Mouse (Mus musculus) embryonic facial prominence, embryonic 12.5 days (tissue): ENCODE measurements around the gene Myt1l. TPM values are rescaled to one million over a fixed set of nuclear protein-coding genes. Genes with fewer than 3 reads are reported as not detected.

Experiments
- ATAC-seq: fragments of 200-750 bp; cut with Nextera tagmentation; 2 replicates; pipeline ENCODE4 v1.8.0; 2017; ENCODE audit not compliant: insufficient number of reproducible peaks, insufficient read depth, low FRiP score, low TSS enrichment
- H3K27ac ChIP-seq: fragments of 300-500 bp; sonication (generic); 2 replicates; pipeline ENCODE4 v1.5.1; 2016; ENCODE audit warnings: mild to moderate bottlenecking
- H3K27me3 ChIP-seq: fragments of 300-500 bp; sonication (generic); 2 replicates; pipeline ENCODE4 v1.6.1; 2016; ENCODE audit warnings: mild to moderate bottlenecking, moderate library complexity
- H3K36me3 ChIP-seq: fragments of 300-500 bp; sonication (generic); 2 replicates; pipeline ENCODE4 v1.6.1; 2016; ENCODE audit warnings: mild to moderate bottlenecking
- H3K4me1 ChIP-seq: fragments of 300-500 bp; sonication (generic); 2 replicates; pipeline ENCODE4 v1.6.1; 2016
- H3K4me2 ChIP-seq: fragments of 300-500 bp; sonication (generic); replicated peaks from 2 replicates; pipeline ENCODE4 v1.6.1; 2016; ENCODE audit warnings: mild to moderate bottlenecking, moderate library complexity
- H3K4me3 ChIP-seq: fragments of 300-500 bp; sonication (generic); 2 replicates; pipeline ENCODE4 v1.5.1; 2016; ENCODE audit warnings: mild to moderate bottlenecking
- H3K9ac ChIP-seq: fragments of 300-500 bp; sonication (generic); 2 replicates; pipeline ENCODE4 v1.6.1; 2016; ENCODE audit warnings: mild to moderate bottlenecking, moderate library complexity
- H3K9me3 ChIP-seq: fragments of 300-500 bp; sonication (generic); 2 replicates; pipeline ENCODE4 v1.6.1; 2016; ENCODE audit warnings: mild to moderate bottlenecking, moderate library complexity
- WGBS: fragments of 180-500 bp; shearing (Covaris S2); methylation state at CpG from one replicate; pipeline ENCODE4 v1.1.7; 2016; 5-methylcytosine and 5-hydroxymethylcytosine counted together
- polyA plus RNA-seq: library from polyadenylated mRNA; unstranded; fragments of >200 nt; fragmentation: Nextera tagmentation; extraction: Ambion mirVana; gene quantifications from 2 replicates; pipeline ENCODE4 v1.2.1, GENCODE M21; 2016

Gene Myt1l
- polyA plus RNA-seq, 1 experiment from 2014 or later = 9.8 TPM

- Histone ChIP-seq H3K9me3 (no peaks in the 10 kb centered on the region), H3K4me3 (no peak overlapping the region), H3K27me3 (no peaks in the 10 kb centered on the region), H3K4me1 (peaks cover 4% of the 10 kb centered on the region; the same call in 1 of the 2 replicates), H3K4me2 (no peak overlapping the region), H3K27ac (no peak overlapping the region), H3K36me3 (no peaks in the 10 kb centered on the region), H3K9ac (no peak overlapping the region)
- no peak for ATAC-seq
- WGBS = 77% methylated on average over 2 of the region's 2 CpGs
Observed at GRCm38 (mm10) chr12:29634509-29634908, 106.3 kb downstream of the Myt1l start.

DNA sequence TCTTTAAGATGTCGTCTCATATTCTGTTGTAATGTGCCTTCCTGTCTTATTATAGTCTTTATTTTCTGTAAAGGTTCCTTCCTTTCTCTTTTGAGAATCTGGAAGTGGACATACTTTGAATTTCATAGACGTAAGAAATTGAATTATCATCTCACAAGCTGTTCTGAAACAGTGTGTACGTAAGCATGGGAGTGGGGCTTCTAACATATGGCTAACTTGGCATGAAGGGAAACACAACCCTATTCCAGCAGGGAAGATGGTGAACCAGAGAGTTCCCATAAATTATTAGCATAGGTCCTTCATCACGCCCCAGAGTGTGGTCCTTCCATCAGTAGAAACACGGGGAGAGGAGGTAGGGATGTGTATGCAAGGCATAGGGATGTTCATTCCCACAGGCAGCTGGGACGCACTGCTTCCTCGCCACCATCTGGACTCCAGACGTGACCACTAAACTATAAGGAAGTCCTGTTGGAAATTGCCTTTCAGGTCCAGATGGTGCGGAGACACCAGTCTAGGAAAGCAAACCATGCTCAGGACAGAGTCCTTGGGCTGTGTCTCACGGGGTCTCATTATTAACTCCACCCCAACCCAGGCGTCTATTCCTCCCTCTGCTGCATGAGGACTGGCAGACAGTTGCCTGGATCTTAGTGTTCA lies 111.5 kb downstream of the Myt1l start:
- H3K27me3 ChIP-seq = no peaks in the 10 kb centered on the region
- H3K9me3 ChIP-seq = no peaks in the 10 kb centered on the region
- ATAC-seq = no peak
- H3K4me2 ChIP-seq = no peak overlapping the region
- no peak overlapping the region for H3K27ac ChIP-seq
- no peaks in the 10 kb centered on the region for H3K36me3 ChIP-seq
- no peak overlapping the region for H3K9ac ChIP-seq
- WGBS = 33% methylated on average over 11 of the region's 11 CpGs
- peaks cover 4% of the 10 kb centered on the region; the same call in 1 of the 2 replicates for H3K4me1 ChIP-seq
- no peak overlapping the region for H3K4me3 ChIP-seq

- no peaks in the 10 kb centered on the region for H3K27me3 ChIP-seq
- H3K4me3 ChIP-seq = no peak overlapping the region
- H3K4me1 ChIP-seq = peaks cover 4% of the 10 kb centered on the region; the same call in 1 of the 2 replicates
- 28% methylated on average over 1 of the region's 1 CpGs for WGBS
- H3K36me3 ChIP-seq = no peaks in the 10 kb centered on the region
- H3K9ac ChIP-seq = no peak overlapping the region
- no peak overlapping the region for H3K4me2 ChIP-seq
- no peak for ATAC-seq
- no peaks in the 10 kb centered on the region for H3K9me3 ChIP-seq
- H3K27ac ChIP-seq = no peak overlapping the region
Observed at GRCm38 (mm10) chr12:29640201-29640600, 112.0 kb downstream of the Myt1l start.

- Histone ChIP-seq H3K4me2 (no peak overlapping the region), H3K27ac (no peak overlapping the region), H3K9ac (no peak overlapping the region), H3K9me3 (no peaks in the 10 kb centered on the region), H3K4me3 (no peak overlapping the region), H3K36me3 (no peaks in the 10 kb centered on the region), H3K4me1 (peaks cover 4% of the 10 kb centered on the region; the same call in 1 of the 2 replicates), H3K27me3 (no peaks in the 10 kb centered on the region)
- WGBS = 27% methylated on average over 4 of the region's 4 CpGs
- ATAC-seq = no peak
Observed at GRCm38 (mm10) chr12:29642915-29643314, 114.7 kb downstream of the Myt1l start.

DNA sequence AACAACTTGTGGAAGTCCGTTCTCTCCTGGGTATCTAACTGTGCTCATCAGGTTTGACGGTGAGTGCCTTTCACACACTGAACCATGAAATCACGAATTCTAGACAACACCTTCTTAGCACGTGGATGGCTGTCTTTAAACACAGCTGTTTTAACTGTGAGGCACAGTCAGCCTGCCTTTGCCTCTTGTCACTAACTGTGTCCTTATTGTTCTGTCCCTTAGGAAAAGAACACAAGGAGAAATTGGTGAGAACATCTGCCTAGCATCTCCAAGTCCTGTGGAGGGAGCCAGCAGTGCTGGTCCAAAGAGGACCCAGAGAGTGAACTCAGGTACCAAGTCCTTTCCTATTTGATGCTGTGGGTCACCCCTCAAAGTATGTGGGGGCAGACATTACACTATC lies 115.9 kb downstream of the Myt1l start:
- Histone ChIP-seq H3K27me3 (no peaks in the 10 kb centered on the region), H3K27ac (no peak overlapping the region), H3K36me3 (no peaks in the 10 kb centered on the region), H3K4me2 (no peak overlapping the region), H3K4me3 (no peak overlapping the region), H3K9ac (no peak overlapping the region), H3K9me3 (no peaks in the 10 kb centered on the region), H3K4me1 (peaks cover 2% of the 10 kb centered on the region; the same call in 1 of the 2 replicates)
- WGBS = 82% methylated on average over 4 of the region's 4 CpGs
- ATAC-seq = no peak

GRCm38 (mm10) chr12:29644721-29645120 lies 116.5 kb downstream of the Myt1l start:
- Histone ChIP-seq H3K4me1 (no peaks in the 10 kb centered on the region), H3K4me3 (no peak overlapping the region), H3K9ac (no peak overlapping the region), H3K9me3 (no peaks in the 10 kb centered on the region), H3K27me3 (no peaks in the 10 kb centered on the region), H3K27ac (no peak overlapping the region), H3K36me3 (no peaks in the 10 kb centered on the region), H3K4me2 (no peak overlapping the region)
- 82% methylated on average over 7 of the region's 7 CpGs for WGBS
- no peak for ATAC-seq

GRCm38 (mm10) chr12:29649510-29650152 lies 121.4 kb downstream of the Myt1l start:
- Histone ChIP-seq H3K36me3 (no peaks in the 10 kb centered on the region), H3K27ac (no peak overlapping the region), H3K4me2 (no peak overlapping the region), H3K9ac (no peak overlapping the region), H3K4me1 (no peaks in the 10 kb centered on the region), H3K4me3 (no peak overlapping the region), H3K9me3 (no peaks in the 10 kb centered on the region), H3K27me3 (no peaks in the 10 kb centered on the region)
- no peak for ATAC-seq
- WGBS = 82% methylated on average over 10 of the region's 10 CpGs

DNA sequence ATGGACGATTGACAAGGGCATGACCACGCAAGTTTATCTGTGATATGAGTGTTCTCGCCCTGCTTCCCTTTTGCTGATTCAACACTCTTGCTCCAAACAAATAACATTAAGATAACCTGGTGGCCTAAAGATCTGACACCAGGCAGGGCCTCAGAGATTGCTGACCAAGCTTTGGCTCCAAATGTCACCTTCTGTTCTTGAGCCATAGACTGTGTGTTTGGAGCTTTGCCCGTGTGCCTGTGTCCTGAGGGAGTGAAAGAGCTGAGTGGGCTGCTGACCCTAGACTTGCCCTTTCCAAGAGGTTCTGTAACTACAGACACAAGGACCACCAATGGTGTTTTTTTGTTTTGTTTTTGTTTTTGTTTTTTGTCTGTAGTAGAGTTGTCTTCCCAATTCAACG lies 124.3 kb downstream of the Myt1l start:
- Histone ChIP-seq H3K27ac (no peak overlapping the region), H3K4me1 (no peaks in the 10 kb centered on the region), H3K4me2 (no peak overlapping the region), H3K9me3 (no peaks in the 10 kb centered on the region), H3K36me3 (no peaks in the 10 kb centered on the region), H3K4me3 (no peak overlapping the region), H3K27me3 (no peaks in the 10 kb centered on the region), H3K9ac (no peak overlapping the region)
- no peak for ATAC-seq
- WGBS = 79% methylated on average over 5 of the region's 5 CpGs

DNA sequence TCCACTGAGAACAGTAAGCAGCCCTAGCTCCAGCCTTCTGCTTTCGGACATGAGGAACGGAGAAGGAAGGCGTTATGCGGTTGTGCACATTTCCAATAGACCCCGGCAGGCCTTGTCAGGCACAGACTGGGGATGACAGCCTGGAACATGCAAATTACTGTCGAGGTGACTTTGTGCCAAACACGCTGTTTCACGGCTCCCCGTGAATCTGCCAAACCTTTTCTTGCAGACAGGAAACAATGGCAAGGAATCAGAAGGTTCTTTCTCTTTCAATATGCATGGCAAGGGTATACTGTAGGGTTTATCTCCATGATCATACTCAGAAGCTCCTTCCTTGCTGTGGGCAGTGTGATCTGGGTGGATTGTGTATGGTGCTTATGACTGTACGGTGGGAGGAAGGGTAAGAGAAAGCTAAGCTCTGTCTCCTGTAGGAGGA lies 127.0 kb downstream of the Myt1l start:
- Histone ChIP-seq H3K9me3 (no peaks in the 10 kb centered on the region), H3K9ac (no peak overlapping the region), H3K4me3 (no peak overlapping the region), H3K27me3 (no peaks in the 10 kb centered on the region), H3K4me1 (no peaks in the 10 kb centered on the region), H3K4me2 (no peak overlapping the region), H3K36me3 (no peaks in the 10 kb centered on the region), H3K27ac (no peak overlapping the region)
- 91% methylated on average over 10 of the region's 10 CpGs for WGBS
- ATAC-seq = no peak

DNA sequence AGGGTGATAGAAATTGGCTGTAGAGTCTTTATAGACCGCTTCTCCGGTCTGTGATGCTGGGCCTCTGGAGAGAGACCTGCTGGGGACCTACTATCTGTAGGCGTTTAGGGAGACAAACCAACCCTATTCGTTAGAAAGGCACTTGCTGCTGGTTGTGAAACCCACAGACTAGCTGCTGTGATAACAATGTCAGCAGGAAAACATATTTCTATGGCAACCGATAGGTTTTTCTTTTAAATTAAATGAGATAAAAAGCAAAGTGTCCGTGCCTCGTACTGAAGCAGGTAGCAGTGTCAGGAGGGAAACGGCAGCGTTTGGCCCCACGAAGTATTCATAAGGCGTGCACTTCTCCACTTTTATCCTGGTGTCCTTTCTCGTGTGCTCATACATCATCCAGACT lies 127.5 kb downstream of the Myt1l start:
- Histone ChIP-seq H3K9ac (no peak overlapping the region), H3K9me3 (no peaks in the 10 kb centered on the region), H3K36me3 (no peaks in the 10 kb centered on the region), H3K27ac (no peak overlapping the region), H3K4me3 (no peak overlapping the region), H3K4me2 (no peak overlapping the region), H3K4me1 (no peaks in the 10 kb centered on the region), H3K27me3 (no peaks in the 10 kb centered on the region)
- WGBS = 87% methylated on average over 12 of the region's 12 CpGs
- no peak for ATAC-seq

DNA sequence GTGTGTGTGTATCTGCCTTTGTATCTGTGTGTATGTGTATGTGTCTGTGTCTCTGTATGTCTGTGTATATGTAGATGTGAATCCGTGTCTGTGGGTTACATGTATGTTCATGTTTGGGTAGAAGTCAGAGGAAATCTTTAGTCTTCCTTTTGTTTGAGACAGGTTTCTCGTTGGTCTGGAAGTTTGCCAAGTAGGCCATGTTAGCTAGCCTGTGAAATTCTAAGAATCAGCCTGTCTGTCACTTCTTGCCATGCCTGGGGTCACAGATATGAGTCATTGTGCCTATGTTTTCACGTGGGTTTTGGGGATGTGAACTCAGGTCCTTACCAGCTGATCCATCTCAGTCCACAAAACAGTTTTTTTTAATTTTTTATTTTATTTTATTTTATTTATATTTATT lies 128.9 kb downstream of the Myt1l start:
- no peaks in the 10 kb centered on the region for H3K4me1 ChIP-seq
- H3K4me2 ChIP-seq = no peak overlapping the region
- H3K36me3 ChIP-seq = no peaks in the 10 kb centered on the region
- ATAC-seq = no peak
- H3K27ac ChIP-seq = no peak overlapping the region
- WGBS = 61% methylated on average over 3 of the region's 3 CpGs
- H3K27me3 ChIP-seq = no peaks in the 10 kb centered on the region
- no peak overlapping the region for H3K9ac ChIP-seq
- H3K4me3 ChIP-seq = no peak overlapping the region
- H3K9me3 ChIP-seq = no peaks in the 10 kb centered on the region

DNA sequence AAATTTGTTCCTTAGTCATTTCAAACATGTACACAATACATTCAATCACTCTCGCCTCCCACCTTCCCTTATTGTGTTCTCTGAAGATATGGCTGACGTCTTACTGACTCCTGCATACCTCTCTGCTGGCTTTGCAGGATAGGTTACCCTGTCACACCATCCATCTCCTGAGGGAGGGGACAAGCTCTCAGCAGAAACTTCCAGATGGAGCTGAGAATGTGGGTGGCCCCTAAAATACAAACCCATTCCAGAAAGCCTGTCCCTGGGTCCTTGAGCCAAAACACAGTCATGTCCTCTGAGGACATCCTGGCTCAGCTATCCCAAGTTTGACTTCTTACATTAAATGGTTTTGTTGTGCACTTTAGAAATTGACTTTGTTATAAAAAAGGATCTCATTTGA lies 129.7 kb downstream of the Myt1l start:
- ATAC-seq = no peak
- no peaks in the 10 kb centered on the region for H3K9me3 ChIP-seq
- H3K36me3 ChIP-seq = no peaks in the 10 kb centered on the region
- H3K27ac ChIP-seq = no peak overlapping the region
- no peak overlapping the region for H3K4me2 ChIP-seq
- H3K4me3 ChIP-seq = no peak overlapping the region
- H3K9ac ChIP-seq = no peak overlapping the region
- WGBS = 73% methylated on average over 2 of the region's 2 CpGs
- H3K27me3 ChIP-seq = no peaks in the 10 kb centered on the region
- no peaks in the 10 kb centered on the region for H3K4me1 ChIP-seq
